Mouse (Mus musculus) spleen, adult 2 months (tissue): Measurements from ENCODE around the gene Clpsl2.

Source experiments
- CTCF ChIP-seq: fragments of 200-500 bp; IDR thresholded peaks from 2 replicates; pipeline ENCODE4 v1.5.1; 2011; ENCODE audit warnings: mild to moderate bottlenecking, inconsistent platforms; ENCODE audit not compliant: insufficient read depth, insufficient read length, insufficient replicate concordance; ENCODE audit errors: extremely low read depth
- POLR2A ChIP-seq: fragments of 200-500 bp; IDR thresholded peaks from 2 replicates; pipeline ENCODE4 v1.6.1; 2011; ENCODE audit warnings: low read depth, low read length, inconsistent platforms

DNA sequence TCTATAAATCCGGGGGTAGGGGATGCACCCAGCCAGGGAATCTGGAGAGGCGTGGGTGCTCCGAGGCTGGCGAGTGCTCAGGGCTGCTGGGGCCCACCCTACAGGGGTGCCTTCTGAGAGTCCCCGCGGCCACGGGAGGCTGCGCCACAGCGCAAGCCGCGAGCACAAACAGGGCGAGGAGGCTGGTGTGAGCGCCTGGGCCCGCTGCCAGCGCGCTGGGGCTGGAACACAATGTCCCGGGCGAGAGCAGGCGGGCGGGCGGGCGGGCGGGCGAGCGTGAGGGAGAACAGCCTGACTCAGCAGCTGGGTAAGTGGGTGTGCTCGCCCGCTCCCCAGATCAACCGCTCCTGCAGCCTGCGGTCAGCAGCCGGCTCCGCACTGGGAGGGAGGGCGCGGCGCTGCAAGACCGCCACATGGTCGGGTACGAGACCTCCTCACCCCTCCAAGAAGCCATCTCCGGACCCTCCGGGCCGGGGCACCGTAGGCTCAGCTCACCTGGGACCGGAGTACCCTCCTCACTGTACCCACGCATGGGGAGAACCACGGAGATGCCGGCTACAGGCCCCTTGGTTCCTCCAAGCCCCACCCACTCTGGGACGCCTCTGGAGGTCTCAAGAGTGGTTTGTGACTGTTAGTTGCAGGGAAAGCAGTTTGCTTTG lies 31.1 kb upstream of the Clpsl2 start:
- TF ChIP-seq CTCF (no peak), POLR2A (no peak; the same call in 1 of the 2 replicates)
